Mouse (Mus musculus): ENCODE results near the gene Prkaca. TPM values are rescaled to one million over a fixed set of nuclear protein-coding genes. Genes with fewer than 3 reads are reported as not detected.
"Not testable (repeated sequence)": the region's sequence is repeated elsewhere in the genome, so short reads cannot be mapped to it uniquely, and the experiment has no call there.

Gene Prkaca
- total RNA-seq, 2 experiments from 2014 or later, result 268 to 280 TPM

GRCm38 (mm10) chr8:83998231-83999056 lies 25.7 kb downstream of the Prkaca start:
- peak in 1 of 2 experiments; percentile 56 for DNase-seq (ENCODE audit: low spot score in 2 of 2)
- intact Hi-C loops (cut with DNase I), result no loop called here

- no peak for DNase-seq (ENCODE audit: low spot score in 2 of 2)
- intact Hi-C loops (cut with DNase I), result no loop called here
These were observed 26.4 kb downstream of the Prkaca start for GRCm38 (mm10) chr8:83999057-83999705.

GRCm38 (mm10) chr8:83999825-84000224 lies 27.0 kb downstream of the Prkaca start:
- no peak for DNase-seq (ENCODE audit: low spot score in 2 of 2)
- intact Hi-C loops (cut with DNase I), result no loop called here

GRCm38 (mm10) chr8:84001281-84002000 lies 28.6 kb downstream of the Prkaca start, which contains the start of gene 1700067K01Rik:
1700067K01Rik (plus strand) TSS chr8:84001502.
- no peak for DNase-seq (ENCODE audit: low spot score in 2 of 2)

GRCm38 (mm10) chr8:84002957-84003611 lies 30.3 kb downstream of the Prkaca start:
- DNase-seq (ENCODE audit: low spot score in 2 of 2), result no peak
- intact Hi-C loops (cut with DNase I), result no loop called here

More at GRCm38 (mm10) chr8:84001281-84002000, 28.6 kb downstream of the Prkaca start, which contains the start of gene 1700067K01Rik:
- intact Hi-C loops (cut with DNase I), result no loop called here

GRCm38 (mm10) chr8:84003612-84004246 lies 30.9 kb downstream of the Prkaca start:
- intact Hi-C loops (cut with DNase I), result no loop called here
- no peak for DNase-seq (ENCODE audit: low spot score in 2 of 2)

- DNase-seq (ENCODE audit: low spot score in 2 of 2), result peak; percentile 91 to 92
- intact Hi-C loops (cut with DNase I), result no loop called here
These were observed 31.9 kb downstream of the Prkaca start for GRCm38 (mm10) chr8:84004533-84005201.

- intact Hi-C loops (cut with DNase I); DNase-seq (ENCODE audit: low spot score in 2 of 2): not testable (repeated sequence)
These were observed 32.7 kb downstream of the Prkaca start for GRCm38 (mm10) chr8:84005502-84005901.

GRCm38 (mm10) chr8:84008362-84008761 lies 35.6 kb downstream of the Prkaca start:
- intact Hi-C loops (cut with DNase I), result no loop called here
- no peak for DNase-seq (ENCODE audit: low spot score in 2 of 2)

GRCm38 (mm10) chr8:84009876-84010275 lies 37.1 kb downstream of the Prkaca start:
- peak; percentile 85 to 90 for DNase-seq (ENCODE audit: low spot score in 2 of 2)
- intact Hi-C loops (cut with DNase I), result loop anchor here (1.0 to 10.0 kb wide), 3 partner anchors 30 to 755 kb away; no protein-coding TSS in a partner anchor

- intact Hi-C loops (cut with DNase I), result loop anchor here (10.0 kb wide), 2 partner anchors 274 to 754 kb away; no protein-coding TSS in a partner anchor
These were observed 38.1 kb downstream of the Prkaca start for GRCm38 (mm10) chr8:84010625-84011611.

GRCm38 (mm10) chr8:84011705-84012498 lies 39.1 kb downstream of the Prkaca start, which contains the start of gene 2210011C24Rik:
2210011C24Rik (minus strand) TSS chr8:84012171.
- intact Hi-C loops (cut with DNase I), result loop anchor here (10.0 kb wide), 2 partner anchors 273 to 753 kb away; no protein-coding TSS in a partner anchor
- DNase-seq (ENCODE audit: low spot score in 2 of 2), result no peak

More at GRCm38 (mm10) chr8:84010625-84011611, 38.1 kb downstream of the Prkaca start:
- peak in 1 of 2 experiments; percentile 73 for DNase-seq (ENCODE audit: low spot score in 2 of 2)

GRCm38 (mm10) chr8:84012499-84013165 lies 39.8 kb downstream of the Prkaca start:
- intact Hi-C loops (cut with DNase I), result loop anchor here (10.0 kb wide), 2 partner anchors 272 to 752 kb away; no protein-coding TSS in a partner anchor
- DNase-seq (ENCODE audit: low spot score in 2 of 2), result no peak

GRCm38 (mm10) chr8:84015833-84016232 lies 43.0 kb downstream of the Prkaca start:
- intact Hi-C loops (cut with DNase I), result loop anchor here (10.0 kb wide), 2 partner anchors 269 to 749 kb away; no protein-coding TSS in a partner anchor
- DNase-seq (ENCODE audit: low spot score in 2 of 2), result no peak

GRCm38 (mm10) chr8:84019738-84020137 lies 46.9 kb downstream of the Prkaca start:
- intact Hi-C loops (cut with DNase I), result loop anchor here (10.0 kb wide), 2 partner anchors 265 to 745 kb away; no protein-coding TSS in a partner anchor
- DNase-seq (ENCODE audit: low spot score in 2 of 2), result no peak

Data from left cerebral cortex, postnatal 14 days (tissue).